Mouse (Mus musculus) forebrain, embryonic 11.5 days (tissue): ENCODE results near the gene Gbp4. TPM values are rescaled to one million over a fixed set of nuclear protein-coding genes. Genes with fewer than 3 reads are reported as not detected.
"Not testable (repeated sequence)": the region's sequence is repeated elsewhere in the genome, so short reads cannot be mapped to it uniquely, and the experiment has no call there.

Source experiments
- ATAC-seq: fragments of 200-750 bp; cut with Nextera tagmentation; replicated peaks from 2 replicates; pipeline ENCODE4 v1.8.0; 2017; ENCODE audit warnings: moderate TSS enrichment; ENCODE audit not compliant: low FRiP score
- DNase-seq: peaks from one replicate; pipeline ENCODE4 v3.0.0-alpha.2; 2017; ENCODE audit warnings: low spot score
- H3K27ac ChIP-seq: fragments of 300-500 bp; sonication (generic); 2 replicates; pipeline ENCODE4 v1.5.1; 2014; ENCODE audit warnings: low read depth, low read length
- H3K27me3 ChIP-seq: fragments of 300-500 bp; sonication (generic); 2 replicates; pipeline ENCODE4 v1.6.1; 2014; ENCODE audit warnings: mild to moderate bottlenecking, low read length, mixed read lengths; ENCODE audit not compliant: control insufficient read depth, insufficient read depth
- H3K36me3 ChIP-seq: fragments of 300-500 bp; sonication (generic); 2 replicates; pipeline ENCODE4 v1.6.1; 2014; ENCODE audit warnings: mild to moderate bottlenecking, low read length, moderate library complexity, mixed read lengths; ENCODE audit not compliant: control insufficient read depth, insufficient read depth
- H3K4me1 ChIP-seq: fragments of 300-500 bp; sonication (generic); replicated peaks from 2 replicates; pipeline ENCODE4 v1.6.1; 2014; ENCODE audit warnings: low read length, mixed read lengths; ENCODE audit not compliant: control insufficient read depth, insufficient read depth
- H3K4me2 ChIP-seq: fragments of 300-500 bp; sonication (generic); 2 replicates; pipeline ENCODE4 v1.6.1; 2014; ENCODE audit warnings: low read depth, mild to moderate bottlenecking, low read length, moderate library complexity, mixed read lengths; ENCODE audit not compliant: severe bottlenecking
- H3K4me3 ChIP-seq: fragments of 300-500 bp; sonication (generic); 2 replicates; pipeline ENCODE4 v1.5.1; 2014; ENCODE audit warnings: low read depth, low read length
- H3K9ac ChIP-seq: fragments of 300-500 bp; sonication (generic); 2 replicates; pipeline ENCODE4 v1.6.1; 2014; ENCODE audit warnings: low read length
- H3K9me3 ChIP-seq: fragments of 300-500 bp; sonication (generic); 2 replicates; pipeline ENCODE4 v1.6.1; 2016; ENCODE audit warnings: low read length, mixed read lengths; ENCODE audit not compliant: control insufficient read depth
- WGBS: fragments of 180-500 bp; shearing (Covaris S2); extraction: QIAGEN DNeasy Blood & Tissue Kit; methylation state at CpG from one replicate; pipeline ENCODE4 v1.1.7; 2014; 5-methylcytosine and 5-hydroxymethylcytosine counted together
- polyA plus RNA-seq: library from polyadenylated mRNA; unstranded; fragments of >200 nt; fragmentation: Nextera tagmentation; extraction: Ambion mirVana; gene quantifications from 2 replicates; pipeline ENCODE4 v1.2.1, GENCODE M21; 2014

Gene Gbp4
- 0.17 and 0.81 TPM in 2 replicates for polyA plus RNA-seq

DNA sequence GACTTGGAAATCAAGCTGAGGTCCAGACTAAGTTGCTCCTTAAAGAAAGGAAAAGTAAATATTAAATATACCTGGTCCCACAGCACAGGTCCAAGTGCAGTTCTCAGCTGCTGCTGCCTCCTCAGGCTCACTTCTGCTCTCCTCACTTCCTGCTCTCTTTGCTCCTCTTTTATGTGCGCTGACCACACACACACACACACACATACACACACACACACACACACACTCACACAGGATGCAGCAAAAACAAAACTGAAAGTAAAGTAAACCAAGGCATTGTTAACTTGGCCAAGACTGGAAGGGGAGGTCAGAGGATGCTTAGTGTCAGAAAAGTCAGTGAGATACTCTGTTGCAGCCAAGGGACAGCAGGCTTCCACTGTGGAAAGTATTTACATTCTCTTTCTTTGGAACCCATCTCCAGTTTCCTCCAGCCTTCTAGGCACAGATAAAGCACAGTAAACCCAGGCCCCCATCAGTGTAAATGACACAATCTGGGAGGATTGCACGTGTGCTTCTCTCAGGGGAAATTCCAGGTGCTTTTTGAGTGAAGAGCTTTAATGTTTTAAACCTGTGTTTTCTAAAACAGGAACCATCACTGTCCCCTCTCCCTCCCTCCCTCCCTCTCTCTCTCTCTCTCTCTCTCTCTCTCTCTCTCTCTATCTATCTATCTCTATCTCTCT is at the start of gene Gbp4, which contains the start of the genes Gbp9 and Gbp8:
Gene Gbp4 (minus strand): TSS at position 178 of the 680 bp plus-strand sequence.
Gene Gbp9 (minus strand): TSS at position 131 of the 680 bp plus-strand sequence.
Gene Gbp8 (minus strand): TSS at position 132 of the 680 bp plus-strand sequence.
- ATAC-seq, result not testable (repeated sequence)

DNA sequence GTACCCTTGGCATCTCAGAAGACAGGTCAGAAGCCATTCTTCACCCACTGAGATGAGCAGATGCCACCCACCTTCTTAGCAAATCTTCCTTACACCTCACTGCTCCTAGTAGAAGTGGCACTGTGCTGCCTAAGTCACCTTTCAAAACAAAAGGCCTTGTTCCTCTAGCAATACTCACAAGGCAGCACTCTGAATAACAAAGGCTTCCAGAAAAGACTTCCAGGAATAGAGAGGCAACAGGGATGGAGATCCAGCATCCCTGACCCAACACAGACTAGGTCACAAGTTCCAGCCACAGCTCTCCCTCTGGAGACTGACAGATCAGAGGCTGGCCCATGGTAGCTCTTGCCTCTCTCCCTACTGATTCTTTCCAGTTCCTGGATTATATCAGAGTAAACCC is 42.1 kb upstream of the Gbp4 start:
- Histone ChIP-seq H3K27ac (no peak overlapping the region), H3K4me1 (no peaks in the 10 kb centered on the region), H3K9ac (no peak overlapping the region), H3K4me2 (no peak overlapping the region), H3K27me3 (no peaks in the 10 kb centered on the region), H3K4me3 (no peak overlapping the region), H3K36me3 (no peaks in the 10 kb centered on the region), H3K9me3 (no peaks in the 10 kb centered on the region)
- no peak for DNase-seq
- ATAC-seq, result no peak

More for the DNA sequence above, at the start of gene Gbp4, which contains the start of the genes Gbp9 and Gbp8:
- H3K27me3 ChIP-seq, H3K4me1 ChIP-seq, H3K9me3 ChIP-seq, DNase-seq, H3K9ac ChIP-seq, H3K36me3 ChIP-seq, H3K4me2 ChIP-seq, H3K27ac ChIP-seq, H3K4me3 ChIP-seq: not testable (repeated sequence)
- WGBS, result 31% methylated on average over 2 of the region's 2 CpGs

DNA sequence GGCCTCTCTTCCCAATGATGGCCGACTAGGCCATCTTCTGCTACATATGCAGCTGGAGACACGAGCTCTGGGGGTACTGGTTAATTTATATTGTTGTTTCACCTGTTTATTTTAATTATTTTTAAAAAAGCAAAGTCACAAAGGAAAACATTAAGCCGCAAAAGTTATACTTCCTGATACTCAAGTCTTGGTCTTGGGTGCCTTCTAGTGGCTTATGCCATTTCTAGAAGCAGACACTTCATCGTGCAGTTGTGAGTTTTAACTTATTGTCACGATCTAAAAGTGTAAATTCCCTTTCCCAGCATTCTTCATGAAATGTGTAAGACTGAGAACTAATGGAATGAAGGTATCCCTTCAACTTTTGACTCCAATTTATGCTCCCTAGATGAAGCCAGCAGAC is 17.2 kb upstream of the Gbp4 start:
- WGBS, result 87% methylated on average over 5 of the region's 5 CpGs
- no peaks in the 10 kb centered on the region for H3K27me3 ChIP-seq
- H3K4me3 ChIP-seq, result no peak overlapping the region
- H3K4me1 ChIP-seq, result no peaks in the 10 kb centered on the region
- no peak overlapping the region for H3K27ac ChIP-seq
- H3K36me3 ChIP-seq, result no peaks in the 10 kb centered on the region
- H3K9ac ChIP-seq, result no peak overlapping the region
- ATAC-seq (no peak), DNase-seq (no peak)
- no peaks in the 10 kb centered on the region for H3K9me3 ChIP-seq
- no peak overlapping the region for H3K4me2 ChIP-seq

DNA sequence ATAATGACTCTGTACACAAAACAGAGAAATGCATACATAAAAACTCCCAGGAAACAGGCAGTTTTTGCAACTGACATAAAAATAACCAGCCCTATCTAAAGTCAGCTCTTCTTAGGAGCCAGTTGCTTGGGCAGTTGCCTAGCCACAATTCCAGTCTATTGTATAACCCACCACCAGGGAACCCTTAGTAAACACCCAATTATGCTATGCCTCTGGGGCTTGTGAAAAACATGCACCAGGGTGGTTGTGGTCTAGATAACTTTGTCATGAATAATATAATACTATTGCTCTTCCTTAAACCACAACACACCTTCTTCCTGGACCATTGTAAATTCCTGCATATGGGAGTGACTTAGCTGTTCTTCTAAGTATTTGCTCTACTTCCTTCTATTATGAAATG is 14.7 kb upstream of the Gbp4 start:
- Histone ChIP-seq H3K27me3 (no peaks in the 10 kb centered on the region), H3K4me2 (no peak overlapping the region), H3K36me3 (no peaks in the 10 kb centered on the region), H3K4me3 (no peak overlapping the region), H3K27ac (no peak overlapping the region), H3K4me1 (no peaks in the 10 kb centered on the region), H3K9me3 (no peaks in the 10 kb centered on the region), H3K9ac (no peak overlapping the region)
- ATAC-seq (no peak), DNase-seq (no peak)

DNA sequence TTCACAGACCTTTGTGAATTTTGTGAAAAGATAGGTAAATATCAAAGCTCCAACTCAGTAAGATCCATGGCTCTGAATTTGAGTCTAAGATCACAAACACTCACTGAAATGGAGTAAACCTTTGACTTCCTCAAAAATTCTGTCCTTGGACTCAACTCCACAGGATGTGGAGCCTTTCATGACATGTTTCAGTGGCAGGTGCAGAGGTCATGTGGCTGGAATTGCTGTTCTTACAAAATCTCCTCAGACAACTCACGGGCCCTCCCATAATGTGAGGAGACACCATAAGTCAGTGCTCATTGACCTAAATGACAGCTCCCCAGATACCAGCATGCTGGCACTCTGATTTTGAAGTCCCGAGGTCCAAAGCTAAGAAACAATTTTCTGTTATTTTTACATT is 8.7 kb upstream of the Gbp4 start:
- not testable (repeated sequence) for DNase-seq, H3K4me3 ChIP-seq, H3K4me2 ChIP-seq, H3K9me3 ChIP-seq, ATAC-seq, H3K36me3 ChIP-seq, H3K9ac ChIP-seq, H3K27me3 ChIP-seq, H3K27ac ChIP-seq, H3K4me1 ChIP-seq
- 76% methylated on average over 2 of the region's 2 CpGs for WGBS

DNA sequence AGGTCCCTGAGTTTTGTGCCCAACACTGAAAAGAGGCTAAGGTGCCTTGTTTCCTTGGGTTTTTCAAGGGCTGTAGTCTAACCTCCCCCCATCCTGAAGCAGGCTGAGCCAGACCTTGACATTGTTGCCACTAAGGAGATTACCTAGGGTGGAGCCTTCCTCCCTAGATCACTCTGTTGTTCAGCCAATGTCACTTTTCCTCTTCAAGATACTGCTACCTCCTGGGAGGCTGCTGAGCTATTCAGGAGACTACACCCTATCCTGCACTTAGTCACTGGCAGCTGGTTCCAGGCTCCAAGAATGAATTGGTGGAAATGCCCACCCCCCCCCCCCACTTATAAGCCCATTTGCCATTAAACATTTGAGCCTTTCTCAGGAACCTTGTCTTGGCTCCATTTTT is 7.1 kb upstream of the Gbp4 start:
- no peaks in the 10 kb centered on the region for H3K36me3 ChIP-seq
- H3K27ac ChIP-seq, result no peak overlapping the region
- no peaks in the 10 kb centered on the region for H3K9me3 ChIP-seq
- ATAC-seq (no peak), DNase-seq (no peak)
- no peak overlapping the region for H3K4me2 ChIP-seq
- H3K27me3 ChIP-seq, result no peaks in the 10 kb centered on the region
- no peak overlapping the region for H3K4me3 ChIP-seq
- no peak overlapping the region for H3K9ac ChIP-seq
- H3K4me1 ChIP-seq, result no peaks in the 10 kb centered on the region

DNA sequence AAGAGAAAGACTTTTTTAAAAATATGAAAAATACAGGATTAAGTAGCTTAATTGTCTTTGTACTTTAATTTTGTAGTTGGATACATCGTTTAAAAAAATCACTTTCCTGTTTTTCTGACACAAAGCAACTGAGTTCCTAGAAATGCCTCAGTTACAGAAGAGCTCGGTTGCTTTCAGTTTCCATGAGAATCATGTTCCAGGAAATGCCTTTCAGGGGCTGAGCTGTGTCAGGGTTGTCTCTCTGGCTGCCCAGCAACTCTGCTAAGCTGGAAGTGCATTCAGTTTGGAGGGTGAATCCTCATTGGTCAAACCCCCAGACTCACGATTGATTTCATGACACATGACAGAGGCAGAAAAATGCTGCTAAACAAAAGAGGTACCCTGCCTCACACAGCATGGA is 6.3 kb upstream of the Gbp4 start:
- not testable (repeated sequence) for DNase-seq, H3K9ac ChIP-seq, H3K4me2 ChIP-seq, H3K9me3 ChIP-seq, H3K4me1 ChIP-seq, H3K27me3 ChIP-seq, H3K4me3 ChIP-seq, H3K27ac ChIP-seq, H3K36me3 ChIP-seq, ATAC-seq
- WGBS, result 63% methylated on average over 3 of the region's 3 CpGs

DNA sequence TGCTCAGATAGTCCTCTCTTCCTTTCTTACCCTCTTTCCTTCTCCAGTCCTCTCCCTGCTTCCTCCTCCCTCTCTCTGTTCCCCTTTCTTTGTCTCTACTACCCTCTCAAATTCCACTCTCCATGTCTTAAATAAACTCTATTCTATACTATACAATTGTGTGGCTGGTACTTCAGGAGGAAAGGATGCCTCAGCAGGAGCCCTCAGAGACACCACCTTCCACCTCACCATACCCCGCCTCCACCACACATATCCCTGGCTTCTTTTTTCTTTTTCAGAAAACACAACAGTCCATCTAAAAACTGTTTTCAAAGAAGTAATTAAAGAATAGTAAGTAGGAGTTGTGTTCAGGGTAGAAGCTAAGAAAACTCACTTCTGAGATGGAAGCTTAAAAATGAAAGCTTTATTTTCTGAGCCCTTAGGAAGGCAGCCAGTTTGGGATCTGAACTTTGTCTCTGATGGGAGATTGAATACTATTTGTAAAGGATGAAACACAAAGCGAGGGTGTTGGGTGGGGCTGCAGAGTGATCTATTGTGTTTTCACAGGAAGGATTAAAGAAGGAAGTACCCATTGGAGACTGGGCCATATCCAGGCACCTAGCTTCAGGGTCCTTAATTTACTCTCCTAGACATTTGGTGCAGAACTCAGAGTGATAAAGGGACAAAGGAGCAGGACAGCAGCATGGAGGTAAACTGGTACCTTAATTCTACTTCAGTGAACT is 864 bp upstream of the Gbp4 start:
- ATAC-seq, H3K4me2 ChIP-seq, H3K9me3 ChIP-seq, H3K36me3 ChIP-seq, H3K4me1 ChIP-seq, H3K27me3 ChIP-seq, H3K27ac ChIP-seq, DNase-seq, H3K9ac ChIP-seq, H3K4me3 ChIP-seq: not testable (repeated sequence)
- WGBS, result 31% methylated on average over 2 of the region's 2 CpGs

DNA sequence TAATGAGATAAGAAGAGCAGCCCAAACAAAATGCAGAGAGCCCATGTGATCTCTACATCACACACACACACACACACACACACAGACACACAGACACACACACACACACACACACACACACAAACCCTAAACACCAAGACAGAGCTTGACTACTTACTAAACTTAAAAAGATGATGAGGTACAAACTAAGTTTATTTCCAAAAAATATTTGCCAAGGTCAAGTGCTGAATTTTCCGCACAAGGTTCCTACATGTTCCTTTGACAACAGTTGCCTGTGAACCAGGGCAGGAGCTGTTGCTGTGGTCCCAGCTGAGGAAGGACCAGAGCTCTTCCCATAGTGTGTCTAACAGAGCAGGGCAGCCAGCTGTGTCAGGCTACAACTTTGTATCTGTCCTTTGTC is 480 bp downstream of the Gbp4 start:
- Histone ChIP-seq H3K4me3 (no peak overlapping the region), H3K9me3 (no peaks in the 10 kb centered on the region), H3K4me2 (no peak overlapping the region), H3K36me3 (no peaks in the 10 kb centered on the region), H3K4me1 (no peaks in the 10 kb centered on the region), H3K27ac (no peak overlapping the region), H3K9ac (no peak overlapping the region), H3K27me3 (no peaks in the 10 kb centered on the region)
- 77% methylated on average over 1 of the region's 1 CpGs for WGBS
- ATAC-seq, result no peak
- no peak for DNase-seq
